In the genomic region with DNA sequence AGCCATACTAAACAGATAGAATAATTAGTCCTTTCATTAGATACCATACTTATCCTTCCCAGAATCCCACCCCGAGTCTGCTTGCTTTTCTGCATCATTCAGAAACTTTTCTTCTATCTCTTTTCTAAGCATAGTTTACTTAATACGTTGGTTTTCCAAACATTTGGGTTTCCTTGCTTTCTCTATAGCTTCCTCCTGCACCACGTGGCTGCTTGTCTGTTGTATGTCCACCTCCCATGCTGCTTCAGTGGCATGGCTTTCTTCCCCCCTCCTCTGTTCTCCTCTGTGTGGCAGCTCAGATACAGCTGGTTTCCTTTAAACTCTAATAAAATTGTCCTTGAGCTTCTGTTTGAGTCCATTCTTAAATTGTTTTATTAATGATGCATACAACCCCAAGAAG, we compare ENCODE assay signal across 22 mouse cellular contexts. TPM values are rescaled to one million over a fixed set of nuclear protein-coding genes. Genes with fewer than 3 reads are reported as not detected.
"Had no signal": no experiment of that assay in that cellular context is flagged by ENCODE, and none has a peak within 500 bp of the region (broad histone marks: within the 10 kb centered on the region; RNA-seq: fewer than 3 reads in every experiment).

No protein-coding gene starts in this region.

- H3K27ac ChIP-seq: liver, embryonic 14.5 days; lung, embryonic 15.5 days; midbrain, embryonic 10.5 days; midbrain, embryonic 13.5 days; neural tube, embryonic 13.5 days; neural tube, embryonic 15.5 days had no signal

- H3K36me3 ChIP-seq: lung, embryonic 15.5 days; midbrain, embryonic 10.5 days; midbrain, embryonic 13.5 days; neural tube, embryonic 13.5 days; neural tube, embryonic 15.5 days had no signal

- H3K4me2 ChIP-seq: lung, embryonic 15.5 days; midbrain, embryonic 13.5 days; neural tube, embryonic 13.5 days; neural tube, embryonic 15.5 days had no signal

- H3K9ac ChIP-seq: liver, embryonic 14.5 days; lung, embryonic 15.5 days; midbrain, embryonic 13.5 days; neural tube, embryonic 13.5 days; neural tube, embryonic 15.5 days had no signal

- DNase-seq: lung, adult 2 months; retina, postnatal 1 day; right cerebral cortex, adult 18-20 months; right cerebral cortex, postnatal 25 days; right cerebral cortex, postnatal 4 days; spleen, adult 18-20 months; thymus, adult 18-20 months; thymus, postnatal 14 days; thymus, postnatal 36 days had no signal

- ATAC-seq: midbrain, embryonic 13.5 days; midbrain, embryonic 16.5 days had no signal

- H3K4me1 ChIP-seq: midbrain, embryonic 13.5 days had no signal

- H3K9me3 ChIP-seq: neural tube, embryonic 15.5 days had no signal

- H3K27me3 ChIP-seq: lung, embryonic 15.5 days; midbrain, embryonic 13.5 days; neural tube, embryonic 13.5 days; neural tube, embryonic 15.5 days had no signal

- H3K4me3 ChIP-seq: lung, embryonic 15.5 days; midbrain, embryonic 10.5 days; midbrain, embryonic 13.5 days; myocyte; neural tube, embryonic 13.5 days; neural tube, embryonic 15.5 days had no signal

RNA-seq across cellular contexts. Expression of gene Prlh, which starts 58.4 kb away (rescaled TPM):
- polyA plus RNA-seq: liver, embryonic 14.5 days; liver, embryonic 16.5 days; lung, adult 2 months; lung, embryonic 15.5 days; midbrain, embryonic 10.5 days; midbrain, embryonic 13.5 days; midbrain, embryonic 16.5 days; myocyte; neural tube, embryonic 11.5 days; neural tube, embryonic 13.5 days; neural tube, embryonic 15.5 days; small intestine, adult 2 months; stomach, embryonic 14.5 days; thymus, postnatal 0 days had no signal
